Mouse (Mus musculus) monocyte, adult 2 months (primary cell): Measurements from ENCODE around the gene Ccdc88b.

Source experiments
- DNase-seq, 2 experiments: peaks; one replicate each; pipeline ENCODE4 v3.0.0; 2022; ENCODE audit warnings: low spot score in 2 of 2, low read depth in 1 of 2

Gene Ccdc88b

DNA sequence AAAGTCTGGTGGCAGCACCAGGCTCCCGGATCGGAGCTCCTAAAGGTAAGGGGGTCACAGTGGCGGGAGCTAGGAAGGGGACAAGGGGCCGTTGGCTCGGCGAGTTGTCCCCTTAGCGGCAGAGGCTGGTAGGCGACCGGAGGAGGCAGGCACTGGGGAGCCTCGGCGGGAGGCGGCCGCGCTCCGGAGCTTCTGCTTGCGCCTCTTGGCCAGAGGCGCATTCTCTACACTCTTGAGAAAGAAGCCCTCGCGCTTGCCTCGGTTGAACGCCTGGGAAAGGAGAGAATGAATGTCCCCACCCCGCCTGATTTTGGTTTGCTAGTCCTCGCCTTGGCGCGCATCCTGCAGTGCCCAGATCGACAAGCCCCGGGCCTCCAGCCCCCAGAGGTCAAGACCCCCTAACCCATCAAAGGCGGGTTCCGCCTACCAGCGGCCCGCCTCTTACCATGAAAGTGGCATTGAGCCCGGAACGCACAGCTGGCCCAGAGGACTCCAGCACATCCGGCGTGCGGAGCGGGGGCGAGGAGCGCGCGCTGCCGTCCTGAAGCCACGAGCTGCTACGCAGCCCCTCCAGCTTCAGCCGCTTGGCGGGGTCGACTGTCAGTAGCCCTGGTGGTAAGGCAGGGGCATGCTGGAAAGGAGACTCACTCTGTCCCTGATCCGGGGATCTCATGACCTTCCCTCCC is 28.0 kb downstream of the Ccdc88b start:
- DNase-seq: no peak

DNA sequence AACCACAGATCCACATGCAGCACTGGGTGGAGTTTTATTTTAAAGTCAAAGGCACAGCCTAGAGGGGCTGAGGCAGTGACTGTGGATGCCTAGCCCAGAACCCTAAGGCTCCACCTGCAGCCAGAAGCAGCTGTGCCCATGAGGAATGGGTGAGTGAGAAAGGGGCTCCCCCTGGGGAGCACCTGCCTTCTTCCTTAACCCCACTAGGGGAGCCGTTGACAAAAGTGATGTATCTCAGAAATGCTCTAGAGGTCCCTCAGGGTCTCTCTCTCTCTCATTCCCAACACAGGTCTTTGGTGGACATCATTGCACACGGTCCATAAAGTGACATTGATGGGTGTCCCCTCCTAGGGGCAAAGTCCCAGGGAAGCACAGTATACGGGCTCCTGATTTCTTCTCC is 28.9 kb downstream of the Ccdc88b start:
- DNase-seq: no peak

DNA sequence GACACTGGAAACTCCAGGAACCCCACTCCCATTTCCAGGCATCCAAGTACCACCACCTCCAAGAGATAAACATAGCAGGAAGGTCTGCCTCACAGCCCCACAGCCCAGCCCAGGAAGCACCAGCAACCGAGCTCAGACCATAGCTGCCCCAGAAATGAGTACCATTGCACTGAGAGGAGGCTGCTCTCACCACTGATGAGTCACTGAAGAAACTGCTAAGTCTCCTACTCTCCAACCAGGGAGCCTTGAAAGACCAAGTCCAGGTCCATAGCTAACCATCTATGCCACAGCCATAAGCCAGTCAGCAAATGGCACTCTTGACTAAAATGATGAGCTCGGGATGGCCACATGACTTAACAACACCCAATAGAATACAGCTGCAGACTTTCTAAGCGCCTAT is 31.4 kb downstream of the Ccdc88b start:
- DNase-seq: no peak

DNA sequence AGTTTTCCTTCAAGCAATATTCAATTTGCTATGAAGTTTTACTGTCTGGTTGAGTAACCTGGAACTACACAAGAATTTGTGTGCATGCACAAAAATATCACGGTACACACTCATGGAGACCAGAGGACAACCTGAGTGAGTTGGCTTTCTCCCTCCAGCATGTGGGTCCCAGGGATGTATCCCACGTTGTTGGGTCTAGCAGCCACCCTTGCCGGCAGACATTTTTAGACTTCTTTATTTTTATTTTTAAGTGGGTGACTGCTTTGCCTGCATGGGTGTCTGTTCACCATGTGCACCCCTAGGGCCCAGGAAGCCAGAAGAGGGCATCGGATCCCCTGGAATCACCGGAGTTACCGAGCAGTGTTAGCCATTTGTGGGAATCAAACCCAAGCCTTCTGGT is 32.6 kb downstream of the Ccdc88b start:
- DNase-seq: no peak

DNA sequence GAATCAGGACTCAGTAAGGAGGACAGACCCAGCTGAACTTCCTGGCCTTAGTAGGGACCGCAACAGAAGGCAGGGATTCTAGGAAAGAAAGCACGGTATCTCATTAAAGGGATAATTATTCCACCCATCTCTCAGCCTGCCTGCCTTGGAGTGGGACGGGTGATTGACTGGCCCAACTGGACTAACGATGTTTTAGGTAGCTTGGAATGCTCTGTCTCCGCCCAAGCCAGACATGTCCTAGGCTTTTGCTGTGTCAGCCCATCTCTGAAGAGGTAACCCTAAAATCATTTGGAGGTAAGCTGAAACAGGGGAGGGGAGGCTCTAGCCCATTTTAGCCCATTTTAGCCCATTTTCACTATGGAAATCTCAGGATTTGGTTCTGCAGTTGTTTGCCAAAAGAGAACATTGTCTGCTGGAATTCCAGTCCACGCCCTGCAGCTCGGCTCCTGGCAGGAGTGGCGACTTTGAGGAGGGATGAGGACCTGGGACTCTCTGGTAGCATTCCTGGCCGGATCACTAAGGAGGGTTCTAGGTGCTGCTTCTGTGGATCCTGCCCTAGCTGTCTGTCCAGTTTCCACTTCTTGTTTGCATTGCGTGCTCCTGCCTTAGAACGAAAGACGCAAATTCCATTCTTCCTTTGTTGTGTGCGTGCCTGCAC is 37.3 kb downstream of the Ccdc88b start:
- no peak for DNase-seq

DNA sequence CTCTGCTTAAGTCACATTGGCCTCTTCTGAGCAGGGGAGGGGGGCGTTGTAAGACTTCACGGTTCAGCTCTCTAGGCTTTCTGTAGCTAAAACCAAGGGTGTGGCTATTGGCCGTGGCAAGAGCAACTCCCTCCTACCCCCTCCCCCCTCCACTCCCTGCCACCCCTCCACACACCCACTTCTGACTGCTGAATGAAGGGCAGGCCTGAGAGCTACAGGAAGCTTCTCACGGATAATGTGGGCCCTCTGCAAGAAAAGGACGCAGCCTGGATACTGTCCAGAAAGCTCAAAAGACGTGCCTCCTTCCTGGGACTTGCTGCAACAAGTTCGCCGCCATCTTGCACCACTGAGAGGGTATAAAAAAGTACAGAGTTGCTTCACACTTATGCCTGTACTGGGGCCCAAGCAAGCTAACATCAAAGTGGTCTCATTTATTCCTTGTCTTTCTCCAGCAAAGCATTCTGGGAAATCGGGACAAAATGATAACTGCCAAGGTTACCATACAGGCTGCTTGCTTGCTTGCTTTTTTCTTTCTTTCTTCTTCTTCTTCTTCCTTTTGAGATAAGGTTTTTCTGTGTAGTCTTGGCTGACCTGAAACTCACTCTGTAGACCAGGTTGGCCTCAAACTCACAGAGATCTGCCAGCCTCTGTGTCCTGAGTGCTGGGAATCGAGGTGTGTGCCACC is 38.7 kb downstream of the Ccdc88b start:
- no peak for DNase-seq

DNA sequence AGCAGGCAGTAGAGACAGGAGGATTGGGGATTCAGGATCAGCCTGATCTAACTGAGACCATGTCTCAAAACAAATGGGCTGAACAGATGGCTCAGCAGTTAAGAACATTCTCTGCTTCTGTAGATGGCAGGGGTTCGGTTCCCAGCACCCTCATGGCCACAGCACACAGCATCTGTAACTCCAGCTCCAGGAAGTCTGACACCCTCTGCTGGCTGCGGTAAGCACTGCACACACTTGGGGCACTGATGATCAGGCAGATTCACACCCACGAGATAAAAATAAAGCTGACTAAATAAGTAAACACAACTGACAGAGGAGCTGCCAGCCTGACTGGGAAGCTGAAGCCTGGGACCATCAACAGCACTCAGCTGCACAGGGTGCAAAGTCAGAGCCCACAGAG is 43.1 kb downstream of the Ccdc88b start:
- no peak for DNase-seq

DNA sequence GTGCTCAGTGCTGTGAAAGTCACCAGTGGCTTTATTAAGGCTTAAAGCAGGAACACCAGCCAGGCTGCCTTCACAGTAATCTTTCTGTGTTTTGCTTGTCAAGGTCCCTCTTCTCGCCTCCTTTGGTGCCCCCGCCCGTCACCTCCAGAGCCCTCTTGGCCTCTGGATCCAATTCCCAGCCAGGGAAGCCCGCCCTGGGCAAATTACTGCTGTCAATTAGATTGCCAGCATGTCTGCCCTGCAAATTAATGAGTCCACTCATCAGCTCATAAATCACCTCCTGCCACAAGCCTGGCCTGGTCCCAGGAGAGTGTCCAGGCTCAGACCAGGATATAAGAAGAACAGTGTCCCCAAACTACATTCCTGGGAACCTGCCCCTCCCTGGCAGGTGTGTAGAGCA is 43.6 kb downstream of the Ccdc88b start:
- no peak for DNase-seq
